Mouse (Mus musculus): ENCODE measurements at regions not wholly inside any gene's neighbourhood (a gene's known extent, or its start where the extent isn't known, plus 50 kb on each side); places are given as distances from the start of the nearest gene placed in this dataset.

- no peak for DNase-seq (ENCODE audit: low spot score)
Observed at GRCm38 (mm10) chr1:138908860-138909259, 52.2 kb upstream of the 2310009B15Rik start.

- DNase-seq (ENCODE audit: low spot score), result no peak
Observed at GRCm38 (mm10) chr1:138909654-138910053, 53.0 kb upstream of the 2310009B15Rik start.

GRCm38 (mm10) chr1:138912156-138912616 is 51.0 kb upstream of the Dennd1b start:
- DNase-seq (ENCODE audit: low spot score), result peak; percentile 72

GRCm38 (mm10) chr1:138912928-138913327 is 50.3 kb upstream of the Dennd1b start:
- no peak for DNase-seq (ENCODE audit: low spot score)

GRCm38 (mm10) chr1:138913428-138913827 is 49.8 kb upstream of the Dennd1b start:
- no peak for DNase-seq (ENCODE audit: low spot score)

Measured in lung, postnatal 25 days (tissue).